Mouse (Mus musculus) myocyte (in vitro differentiated cells): ENCODE results near the gene Plpp7. TPM values are rescaled to one million over a fixed set of nuclear protein-coding genes. Genes with fewer than 3 reads are reported as not detected.

Source experiments
- H3K27me3 ChIP-seq: one replicate; pipeline ENCODE4 v1.6.1; 2011; ENCODE audit not compliant: control insufficient read depth, insufficient read depth, insufficient read length
- H3K36me3 ChIP-seq: one replicate; pipeline ENCODE4 v1.6.1; 2011; ENCODE audit not compliant: control insufficient read depth, insufficient read depth
- H3K4me2 ChIP-seq: one replicate; pipeline ENCODE4 v1.6.1; 2011; ENCODE audit warnings: low read depth, control low read depth
- H3K4me3 ChIP-seq: one replicate; pipeline ENCODE4 v1.5.1; 2011; ENCODE audit warnings: mild to moderate bottlenecking, control low read depth, moderate library complexity
- H3K79me2 ChIP-seq: one replicate; pipeline ENCODE4 v1.6.1; 2011; ENCODE audit not compliant: control insufficient read depth, insufficient read depth
- H3ac ChIP-seq: one replicate; pipeline ENCODE4 v1.6.1; 2011; ENCODE audit not compliant: control insufficient read depth, insufficient read length
- CEBPB ChIP-seq: IDR thresholded peaks from 2 replicates; pipeline ENCODE4 v1.6.1; 2011; ENCODE audit warnings: mild to moderate bottlenecking, moderate library complexity; ENCODE audit not compliant: poor library complexity, insufficient read depth, severe bottlenecking
- E2F4 ChIP-seq: IDR thresholded peaks from one replicate; pipeline ENCODE4 v1.6.1; 2011; ENCODE audit warnings: mild to moderate bottlenecking, control low read depth, moderate library complexity; ENCODE audit not compliant: insufficient read depth
- MAX ChIP-seq: IDR thresholded peaks from one replicate; pipeline ENCODE4 v1.6.1; 2011; ENCODE audit warnings: low read depth, mild to moderate bottlenecking, control low read depth
- MYOD1 ChIP-seq, 3 experiments: IDR thresholded peaks; one replicate each; pipeline ENCODE4 v1.6.1; 2011; ENCODE audit warnings: control low read depth in 2 of 3, low read depth in 2 of 3, mild to moderate bottlenecking in 2 of 3, moderate library complexity in 1 of 3; ENCODE audit not compliant: insufficient read length in 2 of 3, control insufficient read depth in 1 of 3
- MYOG ChIP-seq, 3 experiments: IDR thresholded peaks; one replicate each; pipeline ENCODE4 v1.6.1; 2011; ENCODE audit warnings: control low read depth in 2 of 3, low read depth in 2 of 3, mild to moderate bottlenecking in 2 of 3; ENCODE audit not compliant: insufficient read length in 2 of 3, control insufficient read depth in 1 of 3, insufficient read depth in 1 of 3
- POLR2A ChIP-seq: IDR thresholded peaks from one replicate; pipeline ENCODE4 v1.6.1; 2011; ENCODE audit warnings: low read depth, mild to moderate bottlenecking, control low read depth, moderate library complexity; ENCODE audit not compliant: insufficient read length
- POLR2AphosphoS2 ChIP-seq: IDR thresholded peaks from one replicate; pipeline ENCODE4 v1.6.1; 2011; ENCODE audit warnings: low read depth, control low read depth; ENCODE audit not compliant: insufficient read length
- REST ChIP-seq: IDR thresholded peaks from one replicate; pipeline ENCODE4 v1.6.1; 2011; ENCODE audit warnings: mild to moderate bottlenecking, control low read depth, moderate library complexity; ENCODE audit not compliant: insufficient read depth, insufficient read length
- SRF ChIP-seq: IDR thresholded peaks from one replicate; pipeline ENCODE4 v1.6.1; 2011; ENCODE audit warnings: low read depth; ENCODE audit not compliant: control insufficient read depth, insufficient read length
- TCF12 ChIP-seq: IDR thresholded peaks from one replicate; pipeline ENCODE4 v1.6.1; 2011; ENCODE audit warnings: mild to moderate bottlenecking, control low read depth; ENCODE audit not compliant: poor library complexity, insufficient read depth, severe bottlenecking
- TCF3 ChIP-seq: IDR thresholded peaks from one replicate; pipeline ENCODE4 v1.6.1; 2011; ENCODE audit warnings: low read depth, control low read depth; ENCODE audit not compliant: insufficient read length
- USF1 ChIP-seq: IDR thresholded peaks from one replicate; pipeline ENCODE4 v1.6.1; 2011; ENCODE audit warnings: low read depth, mild to moderate bottlenecking, control low read depth, moderate library complexity
- polyA plus RNA-seq: library from polyadenylated mRNA; unstranded; fragments of >200 nt; fragmentation: generic; extraction: Trizol; gene quantifications from one replicate; pipeline ENCODE4 v1.2.1, GENCODE M21; 2012; ENCODE audit warnings: missing spikeins

The Plpp7 gene
- polyA plus RNA-seq, 1 experiment: 60.6 TPM

DNA sequence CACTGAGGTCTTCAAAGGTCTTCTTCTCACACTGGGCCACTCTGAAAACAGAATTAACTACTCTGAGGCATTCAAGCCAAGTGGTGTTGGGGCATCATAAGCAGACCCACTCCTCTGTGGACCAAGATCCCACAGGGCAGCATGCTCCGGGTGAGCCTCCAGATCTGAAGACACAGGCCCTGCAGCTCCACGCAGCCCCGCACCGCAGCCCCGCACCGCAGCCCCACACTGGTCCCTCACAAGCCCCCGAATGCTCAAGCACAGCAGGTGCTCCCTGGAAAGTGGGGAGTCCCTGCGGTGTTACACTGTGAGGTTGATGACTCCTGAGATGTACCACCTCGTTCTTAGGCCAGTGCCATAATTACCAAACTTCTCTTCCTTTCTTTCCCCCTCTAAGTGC lies 37.1 kb upstream of the Plpp7 start:
- TF ChIP-seq POLR2AphosphoS2: no peak
- TF ChIP-seq MYOG (IDR thresholded peaks at IDR 0.05; ENCODE audit: control insufficient read depth in 1 of 3, insufficient read depth in 1 of 3, insufficient read length in 2 of 3, low read depth in 2 of 3): no peak
- no peak for TF ChIP-seq SRF
- Histone ChIP-seq H3ac (no peak overlapping the region), H3K4me2 (no peak overlapping the region), H3K79me2 (no peaks in the 10 kb centered on the region), H3K36me3 (no peaks in the 10 kb centered on the region), H3K27me3 (peaks cover 17% of the 10 kb centered on the region), H3K4me3 (no peak overlapping the region)

DNA sequence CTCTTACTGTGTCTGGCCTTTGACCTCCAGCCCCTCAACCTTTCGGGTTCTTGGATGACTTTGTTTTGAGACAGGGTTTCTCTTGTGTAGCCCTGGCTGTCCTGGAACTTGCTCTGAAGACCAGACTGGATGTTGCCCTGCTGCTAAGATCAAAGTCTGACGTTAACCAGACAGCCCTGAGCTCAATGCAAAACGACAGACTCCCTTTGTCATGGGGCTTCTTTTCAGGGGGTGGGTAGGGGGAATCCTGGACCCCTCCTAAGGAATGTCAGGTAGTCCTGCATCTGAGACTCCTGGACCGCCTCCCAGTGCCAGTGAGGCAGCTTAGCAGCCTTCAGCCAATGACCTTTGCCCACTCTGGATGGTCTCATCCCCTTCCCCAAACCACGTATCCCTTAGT lies 36.6 kb upstream of the Plpp7 start:
- Histone ChIP-seq H3K79me2 (no peaks in the 10 kb centered on the region), H3K27me3 (peaks cover 17% of the 10 kb centered on the region), H3ac (no peak overlapping the region), H3K4me3 (no peak overlapping the region), H3K36me3 (no peaks in the 10 kb centered on the region), H3K4me2 (no peak overlapping the region)
- TF ChIP-seq POLR2AphosphoS2 (no peak), CEBPB (no peak), E2F4 (no peak), MYOD1 (IDR thresholded peaks at IDR 0.05; ENCODE audit: control insufficient read depth in 1 of 3, insufficient read length in 2 of 3, low read depth in 2 of 3) (no peak), SRF (no peak), TCF3 (no peak), TCF12 (no peak), POLR2A (no peak), REST (no peak), MYOG (IDR thresholded peaks at IDR 0.05; ENCODE audit: control insufficient read depth in 1 of 3, insufficient read depth in 1 of 3, insufficient read length in 2 of 3, low read depth in 2 of 3) (no peak), USF1 (no peak), MAX (no peak)

DNA sequence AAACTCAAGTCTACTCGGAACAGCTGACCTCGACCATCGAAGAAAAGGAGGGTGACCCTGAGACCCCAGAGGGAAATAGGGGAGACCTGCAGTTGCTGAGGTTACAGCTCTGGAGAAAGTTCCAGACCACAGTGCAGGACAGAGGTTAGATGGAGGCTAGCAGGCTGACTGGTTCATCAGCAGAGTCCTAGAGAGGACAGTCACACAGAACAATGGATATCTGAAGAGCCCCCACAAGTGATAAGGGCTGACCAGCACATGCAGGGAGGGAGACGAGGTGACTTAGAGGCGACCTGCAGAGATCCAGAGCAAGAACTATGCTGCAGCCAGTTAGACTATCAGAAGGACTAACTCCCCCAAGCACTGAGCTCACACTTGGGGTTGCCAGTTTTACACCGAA lies 35.7 kb upstream of the Plpp7 start:
- Histone ChIP-seq H3K79me2 (no peaks in the 10 kb centered on the region), H3K36me3 (no peaks in the 10 kb centered on the region), H3K27me3 (peaks cover 17% of the 10 kb centered on the region), H3ac (no peak overlapping the region), H3K4me2 (no peak overlapping the region), H3K4me3 (no peak overlapping the region)
- no peak for TF ChIP-seq TCF3
- TF ChIP-seq POLR2AphosphoS2: no peak
- TF ChIP-seq REST: no peak

DNA sequence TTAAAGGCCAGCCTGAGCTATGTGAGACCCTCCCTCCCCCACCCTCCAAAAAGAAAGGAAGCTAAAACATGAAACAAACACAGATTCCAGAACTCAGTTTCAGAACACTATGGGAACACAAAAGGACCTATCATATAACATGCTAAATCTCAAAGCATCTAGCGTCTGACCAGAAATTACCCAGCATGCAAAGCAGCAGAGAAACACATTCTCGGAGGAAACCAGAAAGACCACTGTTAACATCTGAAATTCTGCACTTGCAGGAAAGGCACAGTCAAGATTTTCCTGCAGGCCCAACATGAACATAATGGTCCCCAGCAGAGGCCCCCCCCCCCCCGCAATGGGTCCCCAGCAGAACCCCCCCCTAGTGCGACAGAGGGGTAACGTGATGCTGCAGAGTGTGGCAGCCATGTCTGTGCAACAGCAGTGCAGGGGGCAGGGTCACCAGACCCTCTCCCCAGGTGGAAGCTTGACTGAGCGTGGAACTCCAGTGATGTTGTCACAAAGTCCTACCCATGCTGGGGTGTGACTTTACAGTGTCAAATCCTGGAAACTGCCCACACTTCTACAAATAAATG lies 35.0 kb upstream of the Plpp7 start:
- Histone ChIP-seq H3K4me2 (no peak overlapping the region), H3K27me3 (peaks cover 17% of the 10 kb centered on the region), H3K79me2 (no peaks in the 10 kb centered on the region), H3ac (no peak overlapping the region), H3K4me3 (no peak overlapping the region), H3K36me3 (no peaks in the 10 kb centered on the region)
- TF ChIP-seq POLR2A: no peak
- TF ChIP-seq E2F4: no peak
- no peak for TF ChIP-seq CEBPB
- TF ChIP-seq TCF12: no peak
- no peak for TF ChIP-seq SRF
- no peak for TF ChIP-seq POLR2AphosphoS2
- TF ChIP-seq USF1: no peak
- no peak for TF ChIP-seq MYOG (IDR thresholded peaks at IDR 0.05; ENCODE audit: control insufficient read depth in 1 of 3, insufficient read depth in 1 of 3, insufficient read length in 2 of 3, low read depth in 2 of 3)
- no peak for TF ChIP-seq MYOD1 (IDR thresholded peaks at IDR 0.05; ENCODE audit: control insufficient read depth in 1 of 3, insufficient read length in 2 of 3, low read depth in 2 of 3)
- TF ChIP-seq MAX: no peak
- no peak for TF ChIP-seq REST
- TF ChIP-seq TCF3: no peak

DNA sequence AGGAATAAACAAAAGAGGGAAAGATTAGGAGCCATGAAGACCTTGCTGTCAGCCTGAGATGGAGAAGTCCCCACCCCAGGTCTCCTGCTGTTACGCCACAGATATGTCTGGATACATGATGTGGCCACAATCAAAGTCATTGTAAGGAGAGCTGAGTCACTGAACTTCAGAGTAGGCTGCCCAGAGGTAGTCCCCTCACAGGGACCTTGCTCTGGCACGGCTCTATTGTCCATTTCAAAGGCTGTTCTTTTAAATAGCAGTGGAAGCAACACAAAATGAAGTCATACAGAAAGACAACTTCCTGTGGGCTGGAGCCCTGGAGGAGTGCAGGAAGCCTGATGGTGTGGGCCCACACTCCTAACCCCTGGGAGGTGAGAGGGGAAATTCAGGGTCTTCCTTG lies 34.1 kb upstream of the Plpp7 start:
- Histone ChIP-seq H3K4me3 (no peak overlapping the region), H3K79me2 (no peaks in the 10 kb centered on the region), H3ac (no peak overlapping the region), H3K4me2 (no peak overlapping the region), H3K36me3 (no peaks in the 10 kb centered on the region), H3K27me3 (peaks cover 17% of the 10 kb centered on the region)
- TF ChIP-seq MAX: no peak
- TF ChIP-seq TCF3: no peak
- TF ChIP-seq MYOD1 (IDR thresholded peaks at IDR 0.05; ENCODE audit: control insufficient read depth in 1 of 3, insufficient read length in 2 of 3, low read depth in 2 of 3): no peak
- TF ChIP-seq USF1: no peak
- no peak for TF ChIP-seq E2F4
- TF ChIP-seq MYOG (IDR thresholded peaks at IDR 0.05; ENCODE audit: control insufficient read depth in 1 of 3, insufficient read depth in 1 of 3, insufficient read length in 2 of 3, low read depth in 2 of 3): no peak
- TF ChIP-seq TCF12: no peak
- no peak for TF ChIP-seq CEBPB
- no peak for TF ChIP-seq REST
- TF ChIP-seq SRF: no peak
- no peak for TF ChIP-seq POLR2AphosphoS2
- no peak for TF ChIP-seq POLR2A
